Comparison of ENCODE assay signal across 8 mouse cellular contexts in genomic region chr5:123125638-123126406, GRCm38 (mm10). TPM values are rescaled to one million over a fixed set of nuclear protein-coding genes. Genes with fewer than 3 reads are reported as not detected.
DNase-seq lines count a peak whose midpoint lies in the region; ATAC-seq and TF ChIP-seq lines count a peak whose summit lies in the region.
"Had no signal": no experiment of that assay in that cellular context is flagged by ENCODE, and none has a peak within 500 bp of the region (broad histone marks: within the 10 kb centered on the region; RNA-seq: fewer than 3 reads in every experiment).

No protein-coding gene starts in this region.

- no peak for TF ChIP-seq CTCF in heart, postnatal 0 days (IDR thresholded peaks at IDR 0.05; ENCODE audit: low read depth)

- H3K4me2 ChIP-seq in heart, postnatal 0 days (ENCODE audit: low read depth, low read length) = no peak overlapping the region; the same call in 1 of the 2 replicates

- no peaks in the 10 kb centered on the region for H3K27me3 ChIP-seq in heart, postnatal 0 days (ENCODE audit: control insufficient read depth, insufficient read depth, low read length)

- no peak for TF ChIP-seq EP300 in heart, postnatal 0 days (IDR thresholded peaks at IDR 0.05; ENCODE audit: low read depth)

- H3K9me3 ChIP-seq in heart, postnatal 0 days (replicated peaks; ENCODE audit: control insufficient read depth, low read length) = no peaks in the 10 kb centered on the region

- no peak overlapping the region for H3K9ac ChIP-seq in heart, postnatal 0 days (replicated peaks; ENCODE audit: low read depth, low read length)

- no peaks in the 10 kb centered on the region for H3K36me3 ChIP-seq in heart, postnatal 0 days (replicated peaks; ENCODE audit: control insufficient read depth, insufficient read depth, low read length)

- WGBS in heart, postnatal 0 days = 47% methylated on average over 18 of the region's 18 CpGs

- H3K27ac ChIP-seq in heart, postnatal 0 days (ENCODE audit: low read depth) = peak overlapping the region; percentile 46

- peak; percentile 51; the same call in 1 of the 2 replicates for ATAC-seq in heart, postnatal 0 days (ENCODE audit: insufficient read depth, low read depth)
- peak; percentile 65 for ATAC-seq in megakaryocyte, adult 5-6 weeks (ENCODE audit: poor library complexity, severe bottlenecking)

- peak; percentile 67 to 72 for DNase-seq in spleen, adult 18-20 months
- no peak for DNase-seq in spleen, adult 12 weeks (ENCODE audit: low spot score)
- DNase-seq in heart, postnatal 0 days (ENCODE audit: low spot score) = peak; percentile 66
- DNase-seq in frontal cortex, postnatal 25 days (ENCODE audit: low spot score in 2 of 2) = no peak
- no peak for DNase-seq in right cerebral cortex, postnatal 14 days
- DNase-seq in testis, postnatal 10 days (ENCODE audit: low spot score) = no peak

- H3K4me3 ChIP-seq in heart, postnatal 0 days (ENCODE audit: low read depth, low read length) = no peak overlapping the region

- peaks cover 5% of the 10 kb centered on the region for H3K4me1 ChIP-seq in heart, postnatal 0 days (ENCODE audit: control insufficient read depth, insufficient read depth)

RNA-seq across cellular contexts. Expression of gene Rhof, which starts 6.7 kb away (rescaled TPM):
- total RNA-seq in heart, postnatal 0 days (2014; rRNA removed; ENCODE audit: low replicate concordance) = 1.4 and 2.1 TPM in 2 replicates
- polyA plus RNA-seq in heart, postnatal 0 days (2015; fragmentation: Nextera tagmentation; extraction: Ambion mirVana) = 0.71 and 1.1 TPM in 2 replicates
- total RNA-seq in megakaryocyte, adult 5-6 weeks (2015) = 5.4 and 7.6 TPM in 2 replicates
- 6.4 and 6.5 TPM in 2 replicates for total RNA-seq in megakaryocyte, adult 5-6 weeks (2017)

RNA-seq across cellular contexts. Expression of gene Setd1b, which starts 16.2 kb away (rescaled TPM):
- 5.5 and 6.1 TPM in 2 replicates for total RNA-seq in heart, postnatal 0 days (2014; rRNA removed; ENCODE audit: low replicate concordance)
- polyA plus RNA-seq in heart, postnatal 0 days (2015; fragmentation: Nextera tagmentation; extraction: Ambion mirVana) = 4.9 and 5.1 TPM in 2 replicates
- total RNA-seq in megakaryocyte, adult 5-6 weeks (2015) = 40.4 and 44.9 TPM in 2 replicates
- total RNA-seq in megakaryocyte, adult 5-6 weeks (2017) = 4.1 and 8.7 TPM in 2 replicates

RNA-seq across cellular contexts. Expression of gene Psmd9, which starts 43.4 kb away (rescaled TPM):
- total RNA-seq in heart, postnatal 0 days (2014; rRNA removed; ENCODE audit: low replicate concordance) = 11.2 and 19.5 TPM in 2 replicates
- polyA plus RNA-seq in heart, postnatal 0 days (2015; fragmentation: Nextera tagmentation; extraction: Ambion mirVana) = 54.0 and 54.9 TPM in 2 replicates
- total RNA-seq in megakaryocyte, adult 5-6 weeks (2015) = 14.0 and 24.6 TPM in 2 replicates
- total RNA-seq in megakaryocyte, adult 5-6 weeks (2017) = 9.6 and 20.4 TPM in 2 replicates

RNA-seq across cellular contexts. Expression of gene Hpd, which starts 56.7 kb away (rescaled TPM):
- total RNA-seq in heart, postnatal 0 days (2014; rRNA removed; ENCODE audit: low replicate concordance) = 0.43 and 0.92 TPM in 2 replicates
- not detected in 2 replicates for polyA plus RNA-seq in heart, postnatal 0 days (2015; fragmentation: Nextera tagmentation; extraction: Ambion mirVana)
- not detected in 2 replicates for total RNA-seq in megakaryocyte, adult 5-6 weeks (2015)
- total RNA-seq in megakaryocyte, adult 5-6 weeks (2017) = not detected in 2 replicates
- polyA plus RNA-seq: embryonic facial prominence, embryonic 14.5 days had no signal

RNA-seq across cellular contexts. Expression of gene Tmem120b, which starts 57.6 kb away (rescaled TPM):
- 6.5 and 8.7 TPM in 2 replicates for total RNA-seq in heart, postnatal 0 days (2014; rRNA removed; ENCODE audit: low replicate concordance)
- polyA plus RNA-seq in heart, postnatal 0 days (2015; fragmentation: Nextera tagmentation; extraction: Ambion mirVana) = 10.7 and 11.1 TPM in 2 replicates
- 0.87 and 2.5 TPM in 2 replicates for total RNA-seq in megakaryocyte, adult 5-6 weeks (2015)
- 0.29 and 1.3 TPM in 2 replicates for total RNA-seq in megakaryocyte, adult 5-6 weeks (2017)

Comparison
In these comparisons a context has a peak if more than half of its experiments do, and no peak if none do; other contexts are left out.
1. DNase-seq: peak in spleen, adult 18-20 months (2 of 2) and heart, postnatal 0 days (single experiment); none in spleen, adult 12 weeks (single experiment), frontal cortex, postnatal 25 days (0 of 2), right cerebral cortex, postnatal 14 days (single experiment) and testis, postnatal 10 days (single experiment).